Mouse (Mus musculus): ENCODE measurements at regions not wholly inside any gene's neighbourhood (a gene's known extent, or its start where the extent isn't known, plus 50 kb on each side); places are given as distances from the start of the nearest gene placed in this dataset.

- no peak for TF ChIP-seq CTCF (IDR thresholded peaks at IDR 0.05; ENCODE audit: low read depth, low read length)
- TF ChIP-seq POLR2A (IDR thresholded peaks at IDR 0.05; ENCODE audit: extremely low read depth, insufficient read depth, low read length), result no peak
These were observed 450.6 kb downstream of the Cenpc1 start for GRCm38 (mm10) chr5:85614783-85615182.

Data from liver, adult 2 months (tissue).